Mouse (Mus musculus) frontal cortex, postnatal 36 days (tissue): ENCODE data around the gene E130308A19Rik.

Source experiments
- DNase-seq, 2 experiments: peaks; one replicate each; pipeline ENCODE4 v3.0.0; 2022; ENCODE audit warnings: low spot score in 2 of 2

The E130308A19Rik gene

GRCm38 (mm10) chr4:59625998-59626910, at the start of gene E130308A19Rik:
Gene E130308A19Rik, plus strand, starts transcription at chr4:59626211.
- peak; percentile 55 for DNase-seq

GRCm38 (mm10) chr4:59580495-59581281, 45.3 kb upstream of the E130308A19Rik start:
- DNase-seq: peak; percentile 13 to 17

- DNase-seq: peak; percentile 97 to 99
Observed at GRCm38 (mm10) chr4:59581314-59582185, 44.5 kb upstream of the E130308A19Rik start, which contains the start of gene Hsdl2. Gene Hsdl2, plus strand, starts transcription at chr4:59581563.

GRCm38 (mm10) chr4:59582186-59582585, 43.8 kb upstream of the E130308A19Rik start:
- DNase-seq: no peak

- DNase-seq: peak in 1 of 2 experiments; percentile 8
Observed at GRCm38 (mm10) chr4:59585097-59585496, 40.9 kb upstream of the E130308A19Rik start.

- DNase-seq: no peak
Observed at GRCm38 (mm10) chr4:59587215-59587871, 38.7 kb upstream of the E130308A19Rik start.

GRCm38 (mm10) chr4:59587872-59588226, 38.2 kb upstream of the E130308A19Rik start:
- no peak for DNase-seq

- no peak for DNase-seq
Observed at GRCm38 (mm10) chr4:59594614-59595013, 31.4 kb upstream of the E130308A19Rik start.

- DNase-seq: no peak
Observed at GRCm38 (mm10) chr4:59596556-59596955, 29.5 kb upstream of the E130308A19Rik start.

- no peak for DNase-seq
Observed at GRCm38 (mm10) chr4:59602704-59603103, 23.3 kb upstream of the E130308A19Rik start.

- no peak for DNase-seq
Observed at GRCm38 (mm10) chr4:59604892-59605291, 21.1 kb upstream of the E130308A19Rik start.

GRCm38 (mm10) chr4:59605501-59605900, 20.5 kb upstream of the E130308A19Rik start:
- no peak for DNase-seq

- DNase-seq: no peak
Observed at GRCm38 (mm10) chr4:59610411-59610810, 15.6 kb upstream of the E130308A19Rik start.

- DNase-seq: no peak
Observed at GRCm38 (mm10) chr4:59614986-59615385, 11.0 kb upstream of the E130308A19Rik start.

- no peak for DNase-seq
Observed at GRCm38 (mm10) chr4:59619611-59620245, 6.3 kb upstream of the E130308A19Rik start.

- no peak for DNase-seq
Observed at GRCm38 (mm10) chr4:59625676-59625997, 374 bp upstream of the E130308A19Rik start.

GRCm38 (mm10) chr4:59628255-59628654, 2.2 kb downstream of the E130308A19Rik start:
- DNase-seq: no peak

- no peak for DNase-seq
Observed at GRCm38 (mm10) chr4:59629076-59629874, 3.3 kb downstream of the E130308A19Rik start.

GRCm38 (mm10) chr4:59630122-59630521, 4.1 kb downstream of the E130308A19Rik start:
- no peak for DNase-seq

- no peak for DNase-seq
Observed at GRCm38 (mm10) chr4:59634532-59634931, 8.5 kb downstream of the E130308A19Rik start.
